Mouse (Mus musculus) left cerebral cortex, postnatal 25 days (tissue): Measurements from ENCODE around the gene Hgd. TPM values are rescaled to one million over a fixed set of nuclear protein-coding genes. Genes with fewer than 3 reads are reported as not detected.
"Not testable (repeated sequence)": the region's sequence is repeated elsewhere in the genome, so short reads cannot be mapped to it uniquely, and the experiment has no call there.

ENCODE experiments used
- DNase-seq, 2 experiments: peaks; one replicate each; pipeline ENCODE4 v3.0.0; 2022; ENCODE audit warnings: low spot score in 2 of 2, mixed read lengths in 1 of 2
- intact Hi-C: fragments of 180-260 bp; cut with DNase I; formaldehyde crosslinking; loops from one replicate; pipeline ENCODE4 v1.15.1; 2025
- total RNA-seq, 2 experiments: library from RNA; stranded (reverse); gene quantifications; 2 replicates each; pipeline ENCODE4 v1.2.3; 2021

Gene Hgd
- total RNA-seq, 2 experiments from 2014 or later = not detected

GRCm38 (mm10) chr16:37617695-37618094 lies 37.7 kb downstream of the Hgd start:
- peak; percentile 67 to 92 for DNase-seq
- intact Hi-C loops = no loop called here

- no peak for DNase-seq
- intact Hi-C loops = no loop called here
Measured at GRCm38 (mm10) chr16:37622403-37622802, 42.5 kb downstream of the Hgd start.

- intact Hi-C loops = no loop called here
- no peak for DNase-seq
Measured at GRCm38 (mm10) chr16:37622919-37623318, 43.0 kb downstream of the Hgd start.

GRCm38 (mm10) chr16:37626388-37626949 lies 46.5 kb downstream of the Hgd start:
- intact Hi-C loops = no loop called here
- DNase-seq = no peak

- intact Hi-C loops = no loop called here
- DNase-seq = no peak
Measured at GRCm38 (mm10) chr16:37628336-37628735, 48.4 kb downstream of the Hgd start.

GRCm38 (mm10) chr16:37629011-37629410 lies 49.1 kb downstream of the Hgd start:
- intact Hi-C loops = no loop called here

GRCm38 (mm10) chr16:37634578-37634977 lies 54.6 kb downstream of the Hgd start:
- peak in 1 of 2 experiments; percentile 39 for DNase-seq
- intact Hi-C loops = no loop called here

More at GRCm38 (mm10) chr16:37629011-37629410, 49.1 kb downstream of the Hgd start:
- DNase-seq = no peak

- no peak for DNase-seq
- intact Hi-C loops = no loop called here
Measured at GRCm38 (mm10) chr16:37635095-37635494, 55.1 kb downstream of the Hgd start.

- intact Hi-C loops = loop anchor here (1.0 kb wide), 1 partner anchor 94 kb away; no protein-coding TSS in a partner anchor
- peak; percentile 43 to 80 for DNase-seq
Measured at GRCm38 (mm10) chr16:37636107-37636506, 56.2 kb downstream of the Hgd start.

GRCm38 (mm10) chr16:37637802-37638201 lies 57.8 kb downstream of the Hgd start:
- intact Hi-C loops = no loop called here
- DNase-seq = no peak

GRCm38 (mm10) chr16:37640522-37640921 lies 60.6 kb downstream of the Hgd start:
- intact Hi-C loops = not testable (repeated sequence)
- peak in 1 of 2 experiments; percentile 50 for DNase-seq

- intact Hi-C loops = no loop called here
- DNase-seq = no peak
Measured at GRCm38 (mm10) chr16:37644486-37644885, 64.5 kb downstream of the Hgd start.

- DNase-seq = no peak
- intact Hi-C loops = no loop called here
Measured at GRCm38 (mm10) chr16:37645211-37645610, 65.3 kb downstream of the Hgd start.

GRCm38 (mm10) chr16:37645799-37646198 lies 65.8 kb downstream of the Hgd start:
- no peak for DNase-seq
- intact Hi-C loops = no loop called here

- peak; percentile 31 to 70 for DNase-seq
- intact Hi-C loops = no loop called here
Measured at GRCm38 (mm10) chr16:37647067-37647466, 67.1 kb downstream of the Hgd start.

GRCm38 (mm10) chr16:37647936-37648335 lies 68.0 kb downstream of the Hgd start:
- intact Hi-C loops = no loop called here
- DNase-seq = no peak

GRCm38 (mm10) chr16:37649068-37649467 lies 69.1 kb downstream of the Hgd start:
- intact Hi-C loops = no loop called here
- DNase-seq = no peak

GRCm38 (mm10) chr16:37651467-37651866 lies 71.5 kb downstream of the Hgd start:
- DNase-seq = no peak
- intact Hi-C loops = loop anchor here (5.0 to 10.0 kb wide), 2 partner anchors 114 to 267 kb away; partner anchors contain the start of genes Gtf2e1, Rabl3 and Stxbp5l

GRCm38 (mm10) chr16:37652654-37653053 lies 72.7 kb downstream of the Hgd start:
- DNase-seq = no peak
- intact Hi-C loops = loop anchor here (5.0 to 10.0 kb wide), 2 partner anchors 115 to 268 kb away; partner anchors contain the start of genes Gtf2e1, Rabl3 and Stxbp5l

GRCm38 (mm10) chr16:37653058-37653457 lies 73.1 kb downstream of the Hgd start:
- no peak for DNase-seq
- intact Hi-C loops = loop anchor here (5.0 to 10.0 kb wide), 2 partner anchors 116 to 268 kb away; partner anchors contain the start of genes Gtf2e1, Rabl3 and Stxbp5l
